Mouse (Mus musculus): ENCODE data around the gene Creg1. TPM values are rescaled to one million over a fixed set of nuclear protein-coding genes. Genes with fewer than 3 reads are reported as not detected.

The Creg1 gene
- polyA plus RNA-seq (2016; fragmentation: Nextera tagmentation; extraction: Ambion mirVana) = 35.3 and 40.5 TPM in 2 replicates

DNA sequence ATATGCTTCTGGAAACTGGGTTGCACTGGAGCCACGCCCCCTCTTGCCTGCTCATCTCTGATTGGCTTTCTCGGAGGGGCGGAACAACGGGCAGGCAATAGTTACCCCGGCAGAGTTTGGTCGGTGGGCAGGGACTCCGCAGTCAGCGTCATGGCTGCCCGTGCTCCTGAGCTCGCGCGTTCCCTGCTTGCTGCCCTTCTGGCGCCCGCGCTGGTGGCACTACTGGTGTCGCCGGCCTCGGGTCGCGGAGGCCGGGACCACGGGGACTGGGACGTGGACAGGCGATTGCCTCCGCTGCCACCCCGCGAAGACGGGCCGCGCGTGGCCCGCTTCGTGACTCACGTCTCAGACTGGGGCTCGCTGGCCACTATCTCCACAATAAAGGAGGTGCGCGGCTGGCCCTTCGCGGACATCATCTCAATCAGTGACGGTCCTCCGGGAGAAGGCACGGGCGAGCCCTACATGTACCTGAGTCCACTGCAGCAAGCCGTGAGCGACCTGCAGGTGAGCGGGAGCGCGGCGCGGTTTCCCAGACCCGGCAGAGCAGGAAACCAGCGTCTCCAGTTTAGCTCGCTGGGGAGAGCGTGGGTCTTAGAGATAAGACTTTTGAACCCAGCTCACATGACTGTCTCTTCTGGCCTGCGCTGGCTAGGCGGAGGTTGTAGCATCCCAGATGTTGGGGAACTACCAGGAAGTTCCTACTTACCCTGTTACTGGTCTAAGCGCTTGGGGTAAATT lies at the start of gene Creg1:
Gene Creg1 (plus strand): TSS at position 112 of the 738 bp plus-strand sequence.
- under 1% methylated on average over 57 of the region's 57 CpGs for WGBS
- 0 out of 2 replicates have a peak within 1 kb of the TSS, but pooled peaks have one; percentile 29 for H3K27ac ChIP-seq
- peaks cover 25% of the 10 kb centered on the region for H3K27me3 ChIP-seq
- H3K9ac ChIP-seq (replicated peaks) = peak within 1 kb of the TSS; percentile 80
- peaks cover 7% of the 10 kb centered on the region for H3K4me1 ChIP-seq (replicated peaks)
- H3K4me3 ChIP-seq (replicated peaks) = peak within 1 kb of the TSS; percentile 79
- H3K4me2 ChIP-seq = peak within 1 kb of the TSS; percentile 89
- peak; percentile 95 for ATAC-seq (ENCODE audit: insufficient number of reproducible peaks, insufficient read depth, low FRiP score, low TSS enrichment, low read depth)
- no peaks in the 10 kb centered on the region for H3K36me3 ChIP-seq
- no peaks in the 10 kb centered on the region for H3K9me3 ChIP-seq

DNA sequence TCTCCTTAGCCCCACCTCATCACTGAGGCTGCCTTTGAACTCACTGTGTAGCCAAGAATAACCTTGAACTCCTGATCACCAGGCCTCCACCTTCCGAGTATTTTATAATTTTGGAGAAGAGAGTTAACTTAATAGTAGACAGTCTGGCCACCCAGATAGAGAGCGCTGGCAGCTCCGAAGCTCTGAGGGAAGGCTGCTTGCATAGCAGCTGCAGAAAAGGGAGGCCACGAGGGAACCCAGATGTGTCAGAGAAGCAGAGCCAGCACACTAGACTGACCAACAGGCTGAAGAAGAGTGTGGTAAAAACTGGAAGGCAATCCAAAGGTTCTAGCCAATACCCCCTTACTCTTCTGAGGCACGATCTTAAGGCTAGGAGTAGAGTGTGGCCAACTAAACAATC lies 49.7 kb upstream of the Creg1 start:
- 80% methylated on average over 5 of the region's 5 CpGs for WGBS

DNA sequence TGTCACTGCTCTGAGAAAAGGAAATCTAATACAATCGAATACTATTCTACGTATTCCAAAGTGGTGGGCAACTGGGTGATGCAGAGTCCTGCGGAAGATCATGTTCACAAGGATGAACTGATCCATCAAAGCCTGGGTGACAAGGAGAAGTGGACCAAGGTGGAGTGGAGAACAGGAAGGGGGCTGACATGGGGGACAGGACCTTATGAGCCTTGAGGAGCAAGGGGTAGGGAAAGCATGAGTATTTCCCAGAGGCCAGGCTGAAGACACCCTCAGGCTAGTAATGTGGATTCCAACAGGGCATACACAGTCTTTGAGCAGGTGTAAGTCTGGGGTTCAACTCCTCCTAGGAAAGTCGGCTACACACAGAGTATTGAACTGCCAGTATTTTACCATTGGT lies 47.1 kb upstream of the Creg1 start:
- H3K4me1 ChIP-seq (replicated peaks) = peaks cover 15% of the 10 kb centered on the region
- H3K4me2 ChIP-seq = no peak overlapping the region
- H3K9ac ChIP-seq (replicated peaks) = no peak overlapping the region
- no peaks in the 10 kb centered on the region for H3K36me3 ChIP-seq
- no peaks in the 10 kb centered on the region for H3K27me3 ChIP-seq
- WGBS = 86% methylated on average over 4 of the region's 4 CpGs
- no peaks in the 10 kb centered on the region for H3K9me3 ChIP-seq
- H3K27ac ChIP-seq = no peak overlapping the region
- ATAC-seq (ENCODE audit: insufficient number of reproducible peaks, insufficient read depth, low FRiP score, low TSS enrichment, low read depth) = no peak
- H3K4me3 ChIP-seq (replicated peaks) = no peak overlapping the region

More for the DNA sequence above, 49.7 kb upstream of the Creg1 start:
- no peaks in the 10 kb centered on the region for H3K9me3 ChIP-seq
- H3K27me3 ChIP-seq = peaks cover 14% of the 10 kb centered on the region
- H3K4me2 ChIP-seq = no peak overlapping the region
- no peaks in the 10 kb centered on the region for H3K36me3 ChIP-seq
- no peak overlapping the region for H3K9ac ChIP-seq (replicated peaks)
- H3K27ac ChIP-seq = no peak overlapping the region
- peaks cover 15% of the 10 kb centered on the region for H3K4me1 ChIP-seq (replicated peaks)
- ATAC-seq (ENCODE audit: insufficient number of reproducible peaks, insufficient read depth, low FRiP score, low TSS enrichment, low read depth) = no peak
- H3K4me3 ChIP-seq (replicated peaks) = no peak overlapping the region

DNA sequence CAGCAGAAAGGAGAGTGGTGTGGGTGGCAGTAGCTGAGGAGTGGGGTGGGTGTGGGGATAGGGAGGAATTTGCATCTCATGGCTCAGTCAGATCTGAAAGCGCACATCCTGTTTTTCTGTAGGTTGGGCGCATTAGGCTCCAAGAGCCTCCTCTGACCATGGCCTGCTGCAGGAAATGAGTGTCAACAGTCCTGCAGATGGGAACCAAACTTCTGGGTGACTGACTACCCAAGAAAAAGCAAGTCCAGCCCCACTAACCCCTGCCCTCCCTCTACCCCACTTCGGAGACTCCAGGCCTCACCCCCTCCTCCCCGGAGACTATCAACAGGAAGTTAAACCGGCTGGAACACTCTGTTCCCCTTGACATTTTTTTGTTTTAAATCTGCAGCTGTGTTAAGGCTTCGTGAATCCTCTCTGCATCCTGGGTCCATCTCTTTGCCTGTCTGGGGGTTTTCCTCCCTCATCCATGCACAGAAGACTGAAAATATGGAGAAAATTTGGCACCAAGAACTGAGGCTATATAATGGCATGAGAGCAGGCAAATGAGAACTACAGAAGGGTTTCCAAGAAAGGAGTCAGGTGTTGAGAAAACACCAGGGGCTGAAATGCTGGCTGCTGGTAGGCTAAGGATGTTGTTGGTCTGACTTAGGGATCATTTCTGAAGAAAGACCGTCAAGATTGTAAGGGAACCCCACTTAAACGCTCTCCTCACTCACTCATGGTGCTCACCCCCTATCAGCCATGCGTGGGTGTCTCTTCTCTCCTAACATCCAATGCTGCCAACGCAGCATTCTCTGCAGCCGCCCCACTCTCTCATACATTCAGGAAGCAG lies 45.6 kb upstream of the Creg1 start:
- H3K4me1 ChIP-seq (replicated peaks) = peaks cover 15% of the 10 kb centered on the region
- no peak for ATAC-seq (ENCODE audit: insufficient number of reproducible peaks, insufficient read depth, low FRiP score, low TSS enrichment, low read depth)
- H3K9me3 ChIP-seq = no peaks in the 10 kb centered on the region
- H3K9ac ChIP-seq (replicated peaks) = no peak overlapping the region
- no peaks in the 10 kb centered on the region for H3K36me3 ChIP-seq
- peak overlapping the region; percentile 62; the same call in 1 of the 2 replicates for H3K27ac ChIP-seq
- no peak overlapping the region for H3K4me3 ChIP-seq (replicated peaks)
- no peaks in the 10 kb centered on the region for H3K27me3 ChIP-seq
- no peak overlapping the region for H3K4me2 ChIP-seq
- 56% methylated on average over 11 of the region's 11 CpGs for WGBS

DNA sequence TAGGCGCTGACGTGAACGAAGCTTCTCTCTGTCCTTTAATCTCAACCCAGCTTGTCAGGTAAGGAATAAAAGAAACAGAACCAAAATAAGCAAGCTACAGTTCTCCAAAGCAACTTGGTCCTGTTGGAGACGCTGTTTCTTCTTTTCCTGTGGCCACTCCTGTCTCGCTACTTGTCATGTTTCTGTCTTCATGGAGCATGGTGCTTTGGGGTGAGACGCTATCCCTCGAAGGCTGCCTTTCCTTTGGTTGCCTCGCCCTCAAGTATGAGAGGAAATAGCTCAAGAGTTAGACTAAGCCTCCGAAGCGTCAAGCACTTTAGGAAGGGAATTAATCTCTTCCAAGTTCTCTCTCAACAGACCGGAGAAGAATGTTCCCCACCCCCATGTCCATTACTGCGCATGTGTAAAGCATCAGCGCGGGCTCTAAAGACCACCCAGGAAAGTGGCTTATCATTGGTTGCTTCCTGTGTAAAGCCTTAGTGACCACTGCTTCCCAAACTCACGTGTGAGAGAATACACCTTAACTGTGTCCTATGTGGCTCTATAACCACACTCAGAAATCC lies 44.9 kb upstream of the Creg1 start:
- H3K27ac ChIP-seq = no peak overlapping the region
- no peaks in the 10 kb centered on the region for H3K9me3 ChIP-seq
- no peaks in the 10 kb centered on the region for H3K36me3 ChIP-seq
- H3K4me1 ChIP-seq (replicated peaks) = peaks cover 15% of the 10 kb centered on the region
- H3K9ac ChIP-seq (replicated peaks) = no peak overlapping the region
- H3K27me3 ChIP-seq = no peaks in the 10 kb centered on the region
- no peak overlapping the region for H3K4me3 ChIP-seq (replicated peaks)
- no peak for ATAC-seq (ENCODE audit: insufficient number of reproducible peaks, insufficient read depth, low FRiP score, low TSS enrichment, low read depth)
- no peak overlapping the region for H3K4me2 ChIP-seq
- WGBS = 70% methylated on average over 15 of the region's 15 CpGs

DNA sequence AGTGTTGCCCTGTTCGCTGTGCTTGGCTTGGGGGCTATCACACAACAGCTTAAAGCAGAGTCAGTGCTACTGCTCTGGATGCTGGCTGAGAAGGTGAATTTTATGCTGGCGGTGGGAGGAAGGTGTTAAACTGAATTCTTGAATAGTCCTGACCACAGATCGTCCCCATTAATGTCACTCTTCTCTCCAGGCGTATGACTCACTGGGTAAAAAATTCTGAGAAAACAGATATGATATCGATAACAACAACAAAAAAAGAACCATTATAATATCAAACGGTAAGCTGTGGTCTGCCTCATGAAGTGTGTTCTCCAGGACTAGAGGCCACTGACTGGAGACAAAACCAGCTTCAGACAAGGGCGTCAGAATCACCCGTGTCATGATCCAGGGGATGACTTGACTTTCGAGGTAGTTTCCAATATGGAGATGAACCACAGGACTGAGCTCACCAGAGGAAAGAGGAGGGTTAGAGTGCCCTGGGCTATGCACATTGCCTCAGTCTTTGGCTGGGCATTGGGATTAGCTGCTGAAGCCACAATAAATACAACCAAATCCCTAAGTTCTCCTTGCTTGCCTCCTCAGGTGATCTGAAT lies 40.9 kb upstream of the Creg1 start:
- no peak overlapping the region for H3K4me3 ChIP-seq (replicated peaks)
- H3K36me3 ChIP-seq = no peaks in the 10 kb centered on the region
- peaks cover 19% of the 10 kb centered on the region for H3K4me1 ChIP-seq (replicated peaks)
- H3K9me3 ChIP-seq = no peaks in the 10 kb centered on the region
- no peak for ATAC-seq (ENCODE audit: insufficient number of reproducible peaks, insufficient read depth, low FRiP score, low TSS enrichment, low read depth)
- H3K9ac ChIP-seq (replicated peaks) = no peak overlapping the region
- no peaks in the 10 kb centered on the region for H3K27me3 ChIP-seq
- H3K4me2 ChIP-seq = no peak overlapping the region
- WGBS = 91% methylated on average over 9 of the region's 9 CpGs
- no peak overlapping the region for H3K27ac ChIP-seq

DNA sequence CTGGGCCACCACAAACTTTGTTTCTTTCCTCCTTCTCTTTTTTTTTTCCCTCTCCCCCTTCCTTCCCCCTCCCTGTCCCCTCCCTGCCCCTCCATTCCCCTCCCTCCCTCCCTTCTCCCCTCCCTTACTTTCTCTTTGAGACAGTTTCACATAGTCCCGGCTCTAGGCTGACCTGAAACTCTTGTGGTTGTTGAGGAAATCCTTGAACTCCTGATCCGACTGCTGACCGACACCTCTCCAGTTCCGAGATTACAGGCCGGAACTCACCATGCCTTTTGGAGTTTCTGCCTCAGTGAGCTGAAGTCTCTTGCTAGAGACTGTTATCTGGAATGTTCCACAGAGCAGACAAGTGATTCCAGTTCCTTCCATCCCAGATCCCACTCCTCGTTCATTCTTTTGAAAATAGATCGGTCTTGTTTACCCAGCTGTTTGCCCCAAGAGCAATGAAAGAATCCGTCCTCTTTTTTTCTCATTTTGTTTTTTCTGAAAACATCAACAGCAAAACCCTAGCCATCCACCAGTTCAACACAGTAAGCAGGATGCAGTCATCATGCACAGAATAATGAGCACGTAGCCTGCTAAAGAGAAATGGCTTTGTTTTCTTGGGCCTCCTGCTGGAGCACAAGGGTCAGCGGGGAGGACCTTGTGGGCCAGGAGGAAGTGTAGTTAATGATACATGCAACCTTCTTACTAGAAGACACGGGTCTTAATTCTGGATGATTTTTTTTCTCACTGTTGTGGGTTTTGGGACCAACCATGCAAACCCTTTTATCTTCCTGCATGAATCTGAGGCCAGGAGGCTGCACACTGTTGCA lies 39.1 kb upstream of the Creg1 start:
- Histone ChIP-seq H3K36me3 (no peaks in the 10 kb centered on the region), H3K27me3 (no peaks in the 10 kb centered on the region), H3K4me3 (replicated peaks) (no peak overlapping the region), H3K9me3 (no peaks in the 10 kb centered on the region), H3K4me2 (no peak overlapping the region), H3K27ac (no peak overlapping the region), H3K4me1 (replicated peaks) (peaks cover 7% of the 10 kb centered on the region), H3K9ac (replicated peaks) (no peak overlapping the region)
- no peak for ATAC-seq (ENCODE audit: insufficient number of reproducible peaks, insufficient read depth, low FRiP score, low TSS enrichment, low read depth)
- 72% methylated on average over 11 of the region's 11 CpGs for WGBS

DNA sequence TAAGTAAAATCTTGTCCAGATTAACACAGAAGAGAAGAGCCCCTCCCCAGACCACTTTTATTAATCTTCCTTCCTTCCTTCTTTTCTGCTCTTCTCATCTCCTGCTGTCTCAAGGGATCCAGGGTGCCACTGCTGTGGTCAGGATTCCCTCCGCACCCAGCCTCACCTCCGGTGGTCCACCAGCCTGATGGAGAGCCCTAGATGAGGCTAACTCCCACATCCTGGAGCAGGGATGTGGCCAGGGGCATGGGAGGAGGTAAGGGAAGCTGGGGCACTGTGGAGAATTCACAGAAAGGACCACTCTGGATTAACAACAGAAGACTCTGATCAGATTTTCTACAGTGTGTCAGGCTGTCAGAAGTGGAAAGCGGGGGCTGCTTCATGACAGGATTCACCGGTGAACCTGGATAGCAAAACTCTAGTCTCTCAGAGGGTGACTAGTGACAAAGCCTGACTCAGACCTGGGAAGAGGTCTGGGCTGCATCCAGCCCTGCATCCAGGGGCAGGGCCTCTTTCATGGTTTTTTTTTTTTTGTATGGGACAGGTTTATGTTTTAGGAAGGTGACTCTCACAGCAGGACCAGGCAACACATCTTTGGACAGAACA lies 38.4 kb upstream of the Creg1 start:
- 90% methylated on average over 4 of the region's 4 CpGs for WGBS
- no peak for ATAC-seq (ENCODE audit: insufficient number of reproducible peaks, insufficient read depth, low FRiP score, low TSS enrichment, low read depth)

DNA sequence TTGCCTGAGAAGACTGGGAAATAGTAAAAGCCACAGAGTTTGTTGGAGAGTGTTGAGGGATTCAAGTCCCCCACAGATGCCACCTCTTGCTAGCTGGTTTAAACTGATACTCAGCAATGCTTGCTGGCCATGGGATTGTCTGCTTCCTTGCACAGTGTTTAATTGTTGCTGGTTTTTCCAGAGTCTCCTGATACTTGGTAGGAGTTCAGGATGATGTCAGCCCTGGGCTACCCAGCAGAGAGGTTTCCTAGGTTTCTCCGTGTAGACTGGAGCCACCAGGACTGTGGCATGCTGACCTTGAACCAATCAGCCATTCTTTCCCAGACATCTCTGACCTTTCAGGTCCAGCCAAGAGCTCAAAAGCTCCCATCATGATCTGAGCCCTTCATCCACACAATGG lies 36.6 kb upstream of the Creg1 start:
- Histone ChIP-seq H3K36me3 (no peaks in the 10 kb centered on the region), H3K4me1 (replicated peaks) (peaks cover 10% of the 10 kb centered on the region), H3K4me3 (replicated peaks) (no peak overlapping the region), H3K4me2 (no peak overlapping the region), H3K9ac (replicated peaks) (no peak overlapping the region), H3K9me3 (no peaks in the 10 kb centered on the region), H3K27me3 (no peaks in the 10 kb centered on the region), H3K27ac (no peak overlapping the region)
- ATAC-seq (ENCODE audit: insufficient number of reproducible peaks, insufficient read depth, low FRiP score, low TSS enrichment, low read depth) = no peak
- WGBS = 67% methylated on average over 1 of the region's 1 CpGs

More for the DNA sequence above, 38.4 kb upstream of the Creg1 start:
- H3K4me1 ChIP-seq (replicated peaks) = peaks cover 10% of the 10 kb centered on the region
- no peak overlapping the region for H3K4me3 ChIP-seq (replicated peaks)
- H3K9ac ChIP-seq (replicated peaks) = no peak overlapping the region
- H3K36me3 ChIP-seq = no peaks in the 10 kb centered on the region
- H3K27ac ChIP-seq = no peak overlapping the region
- H3K4me2 ChIP-seq = no peak overlapping the region
- no peaks in the 10 kb centered on the region for H3K27me3 ChIP-seq
- no peaks in the 10 kb centered on the region for H3K9me3 ChIP-seq

DNA sequence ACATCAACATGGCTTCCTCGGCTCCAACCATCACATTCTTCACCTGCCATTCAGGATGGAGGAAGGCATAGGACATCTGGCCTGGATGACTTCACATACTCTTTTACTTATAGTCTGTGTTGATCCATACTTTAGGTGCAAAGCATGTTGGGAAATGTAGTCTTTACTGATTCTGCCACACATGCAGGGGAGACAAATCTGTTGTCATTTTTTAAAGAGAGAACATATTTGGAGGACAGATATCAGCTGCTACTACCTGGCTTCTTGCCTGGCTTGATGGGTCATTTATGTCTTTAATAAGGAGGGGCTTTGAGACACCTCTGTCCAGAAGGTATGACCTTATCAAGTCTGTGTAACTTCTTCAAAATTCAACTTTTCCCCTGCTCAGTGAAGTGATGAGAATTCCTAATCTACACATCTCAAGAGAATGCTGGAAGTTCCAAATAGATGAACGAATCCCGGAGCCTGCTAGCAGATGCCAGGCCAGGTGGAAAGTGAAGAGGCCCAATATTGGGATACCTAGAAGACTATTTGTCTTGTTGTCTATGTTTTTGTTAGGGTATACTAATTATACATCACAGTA lies 35.4 kb upstream of the Creg1 start:
- no peaks in the 10 kb centered on the region for H3K36me3 ChIP-seq
- 87% methylated on average over 3 of the region's 3 CpGs for WGBS
- H3K9me3 ChIP-seq = no peaks in the 10 kb centered on the region
- peaks cover 10% of the 10 kb centered on the region for H3K4me1 ChIP-seq (replicated peaks)
- no peak for ATAC-seq (ENCODE audit: insufficient number of reproducible peaks, insufficient read depth, low FRiP score, low TSS enrichment, low read depth)
- no peak overlapping the region for H3K4me2 ChIP-seq
- H3K27me3 ChIP-seq = no peaks in the 10 kb centered on the region
- no peak overlapping the region for H3K9ac ChIP-seq (replicated peaks)
- no peak overlapping the region for H3K4me3 ChIP-seq (replicated peaks)
- H3K27ac ChIP-seq = no peak overlapping the region
